8 mouse cellular contexts compared by ENCODE assay signal in genomic region chr12:112950040-112950760, GRCm38 (mm10). TPM values are rescaled to one million over a fixed set of nuclear protein-coding genes. Genes with fewer than 3 reads are reported as not detected.
DNase-seq lines count a peak whose midpoint lies in the region; ATAC-seq and TF ChIP-seq lines count a peak whose summit lies in the region.

No protein-coding gene starts in this region.

- under 1% methylated on average over 46 of the region's 58 CpGs for WGBS in forebrain, embryonic 11.5 days
- WGBS in heart, embryonic 16.5 days = under 1% methylated on average over 58 of the region's 58 CpGs
- WGBS in liver, embryonic 15.5 days (ENCODE audit: insufficient replicate concordance) = under 1% methylated on average over 58 of the region's 58 CpGs
- WGBS in neural tube, embryonic 12.5 days = under 1% methylated on average over 58 of the region's 58 CpGs

- H3K4me2 ChIP-seq in forebrain, embryonic 11.5 days (ENCODE audit: low read depth, low read length, severe bottlenecking) = peak overlapping the region; percentile 94
- peak overlapping the region; percentile 84 for H3K4me2 ChIP-seq in heart, embryonic 16.5 days (ENCODE audit: low read depth, low read length)
- peak overlapping the region; percentile 95 for H3K4me2 ChIP-seq in liver, embryonic 15.5 days
- H3K4me2 ChIP-seq in neural tube, embryonic 12.5 days (replicated peaks) = peak overlapping the region; percentile 85

- peak overlapping the region; percentile 77 for H3K27ac ChIP-seq in forebrain, embryonic 11.5 days (ENCODE audit: low read depth, low read length)
- peak overlapping the region; percentile 58 for H3K27ac ChIP-seq in heart, embryonic 16.5 days (ENCODE audit: low read length)
- H3K27ac ChIP-seq in liver, embryonic 15.5 days (replicated peaks) = no peak overlapping the region; the same call in 1 of the 2 replicates
- peak overlapping the region; percentile 59 for H3K27ac ChIP-seq in neural tube, embryonic 12.5 days

- peak overlapping the region; percentile 89 for H3K4me3 ChIP-seq in E14TG2a.4 (replicated peaks; ENCODE audit: low read length)
- peak overlapping the region; percentile 58 for H3K4me3 ChIP-seq in forebrain, embryonic 11.5 days (ENCODE audit: low read depth, low read length)
- peak overlapping the region; percentile 60 for H3K4me3 ChIP-seq in heart, embryonic 16.5 days (ENCODE audit: low read length)
- peak overlapping the region; percentile 58 for H3K4me3 ChIP-seq in liver, embryonic 15.5 days (replicated peaks)
- H3K4me3 ChIP-seq in neural tube, embryonic 12.5 days = peak overlapping the region; percentile 62

- DNase-seq in c-Kit-positive CD71-positive TER-119-negative erythroid progenitor cells, embryonic 14.5 days (ENCODE audit: low read depth) = peak; percentile 77
- peak; percentile 95 for DNase-seq in forebrain, embryonic 11.5 days (ENCODE audit: low spot score)
- DNase-seq in kidney, postnatal 36 days = peak; percentile 91 to 92
- DNase-seq in telencephalon, adult 2 months (ENCODE audit: low read depth, low spot score) = peak; percentile 82

- H3K9ac ChIP-seq in forebrain, embryonic 11.5 days (ENCODE audit: low read length) = peak overlapping the region; percentile 89
- H3K9ac ChIP-seq in heart, embryonic 16.5 days (ENCODE audit: low read length) = peak overlapping the region; percentile 72
- peak overlapping the region; percentile 45 for H3K9ac ChIP-seq in liver, embryonic 15.5 days
- peak overlapping the region; percentile 86 for H3K9ac ChIP-seq in neural tube, embryonic 12.5 days

- peak; percentile 87 for ATAC-seq in forebrain, embryonic 11.5 days (replicated peaks; ENCODE audit: low FRiP score)
- peak; percentile 76 for ATAC-seq in heart, embryonic 16.5 days (replicated peaks; ENCODE audit: extremely low read depth, insufficient read depth, low FRiP score)
- peak; percentile 80 for ATAC-seq in liver, embryonic 15.5 days (ENCODE audit: insufficient read depth)
- peak; percentile 84 for ATAC-seq in neural tube, embryonic 12.5 days (ENCODE audit: low FRiP score, low read depth)

- 0 out of 2 replicates have a peak, but pooled peaks cover 6% of the 10 kb centered on the region for H3K36me3 ChIP-seq in E14TG2a.4 (ENCODE audit: insufficient read depth, low read length)
- H3K36me3 ChIP-seq in forebrain, embryonic 11.5 days (ENCODE audit: control insufficient read depth, insufficient read depth, low read length) = no peaks in the 10 kb centered on the region
- no peaks in the 10 kb centered on the region for H3K36me3 ChIP-seq in heart, embryonic 16.5 days (ENCODE audit: control insufficient read depth, insufficient read depth)
- H3K36me3 ChIP-seq in liver, embryonic 15.5 days (replicated peaks) = no peaks in the 10 kb centered on the region
- H3K36me3 ChIP-seq in neural tube, embryonic 12.5 days = no peaks in the 10 kb centered on the region

- TF ChIP-seq CTCF in E14TG2a.4 (conservative IDR thresholded peaks at IDR 0.05; ENCODE audit: low read length) = no peak

- H3K9me3 ChIP-seq in E14TG2a.4 (ENCODE audit: low read length) = no peaks in the 10 kb centered on the region
- no peaks in the 10 kb centered on the region for H3K9me3 ChIP-seq in forebrain, embryonic 11.5 days (ENCODE audit: control insufficient read depth, low read length)
- no peaks in the 10 kb centered on the region for H3K9me3 ChIP-seq in heart, embryonic 16.5 days (replicated peaks; ENCODE audit: control insufficient read depth, low read length)
- H3K9me3 ChIP-seq in liver, embryonic 15.5 days (replicated peaks) = no peaks in the 10 kb centered on the region
- H3K9me3 ChIP-seq in neural tube, embryonic 12.5 days = no peaks in the 10 kb centered on the region

- peaks cover 46% of the 10 kb centered on the region for H3K27me3 ChIP-seq in E14TG2a.4 (ENCODE audit: insufficient read depth, low read length)
- H3K27me3 ChIP-seq in forebrain, embryonic 11.5 days (ENCODE audit: control insufficient read depth, insufficient read depth, low read length) = no peaks in the 10 kb centered on the region
- no peaks in the 10 kb centered on the region for H3K27me3 ChIP-seq in heart, embryonic 16.5 days (ENCODE audit: control insufficient read depth, insufficient read depth, low read length)
- peaks cover 69% of the 10 kb centered on the region for H3K27me3 ChIP-seq in liver, embryonic 15.5 days
- H3K27me3 ChIP-seq in neural tube, embryonic 12.5 days (replicated peaks) = no peaks in the 10 kb centered on the region; the same call in 1 of the 2 replicates

- peaks cover 54% of the 10 kb centered on the region for H3K4me1 ChIP-seq in E14TG2a.4 (replicated peaks; ENCODE audit: low read depth, low read length)
- H3K4me1 ChIP-seq in forebrain, embryonic 11.5 days (replicated peaks; ENCODE audit: control insufficient read depth, insufficient read depth, low read length) = peaks cover 14% of the 10 kb centered on the region
- H3K4me1 ChIP-seq in heart, embryonic 16.5 days (ENCODE audit: control insufficient read depth, insufficient read depth, low read length) = peaks cover 30% of the 10 kb centered on the region
- peaks cover 20% of the 10 kb centered on the region for H3K4me1 ChIP-seq in liver, embryonic 15.5 days (replicated peaks)
- H3K4me1 ChIP-seq in neural tube, embryonic 12.5 days = peaks cover 18% of the 10 kb centered on the region

RNA-seq across cellular contexts. Expression of gene Nudt14, which starts 8.3 kb away (rescaled TPM):
- polyA plus RNA-seq in forebrain, embryonic 11.5 days (2014; fragmentation: Nextera tagmentation; extraction: Ambion mirVana) = 57.6 and 59.2 TPM in 2 replicates
- polyA plus RNA-seq in heart, embryonic 16.5 days (2015; fragmentation: Nextera tagmentation; extraction: Ambion mirVana) = 36.0 and 43.3 TPM in 2 replicates
- 14.1 and 14.3 TPM in 2 replicates for polyA plus RNA-seq in liver, embryonic 15.5 days (2015; fragmentation: Nextera tagmentation; extraction: Ambion mirVana)
- 56.2 and 57.5 TPM in 2 replicates for polyA plus RNA-seq in neural tube, embryonic 12.5 days (2016; fragmentation: Nextera tagmentation; extraction: Ambion mirVana)

RNA-seq across cellular contexts. Expression of gene Jag2, which starts 20.6 kb away (rescaled TPM):
- 3.2 and 4.3 TPM in 2 replicates for polyA plus RNA-seq in forebrain, embryonic 11.5 days (2014; fragmentation: Nextera tagmentation; extraction: Ambion mirVana)
- 4.0 and 5.4 TPM in 2 replicates for polyA plus RNA-seq in heart, embryonic 16.5 days (2015; fragmentation: Nextera tagmentation; extraction: Ambion mirVana)
- polyA plus RNA-seq in liver, embryonic 15.5 days (2015; fragmentation: Nextera tagmentation; extraction: Ambion mirVana) = 0.21 and 0.32 TPM in 2 replicates
- 9.7 and 10.5 TPM in 2 replicates for polyA plus RNA-seq in neural tube, embryonic 12.5 days (2016; fragmentation: Nextera tagmentation; extraction: Ambion mirVana)

RNA-seq across cellular contexts. Expression of gene Btbd6, which starts 26.1 kb away (rescaled TPM):
- polyA plus RNA-seq in forebrain, embryonic 11.5 days (2014; fragmentation: Nextera tagmentation; extraction: Ambion mirVana) = 26.7 and 27.8 TPM in 2 replicates
- 26.0 and 26.1 TPM in 2 replicates for polyA plus RNA-seq in heart, embryonic 16.5 days (2015; fragmentation: Nextera tagmentation; extraction: Ambion mirVana)
- 5.5 and 5.8 TPM in 2 replicates for polyA plus RNA-seq in liver, embryonic 15.5 days (2015; fragmentation: Nextera tagmentation; extraction: Ambion mirVana)
- polyA plus RNA-seq in neural tube, embryonic 12.5 days (2016; fragmentation: Nextera tagmentation; extraction: Ambion mirVana) = 32.0 and 33.8 TPM in 2 replicates

RNA-seq across cellular contexts. Expression of gene Brf1, which starts 50.3 kb away (rescaled TPM):
- polyA plus RNA-seq in forebrain, embryonic 11.5 days (2014; fragmentation: Nextera tagmentation; extraction: Ambion mirVana) = 67.3 and 70.8 TPM in 2 replicates
- polyA plus RNA-seq in heart, embryonic 16.5 days (2015; fragmentation: Nextera tagmentation; extraction: Ambion mirVana) = 38.3 and 42.6 TPM in 2 replicates
- polyA plus RNA-seq in liver, embryonic 15.5 days (2015; fragmentation: Nextera tagmentation; extraction: Ambion mirVana) = 26.3 and 29.2 TPM in 2 replicates
- 68.1 and 70.1 TPM in 2 replicates for polyA plus RNA-seq in neural tube, embryonic 12.5 days (2016; fragmentation: Nextera tagmentation; extraction: Ambion mirVana)
